Mouse (Mus musculus): ENCODE results near the gene Gng10. TPM values are rescaled to one million over a fixed set of nuclear protein-coding genes. Genes with fewer than 3 reads are reported as not detected.

Gng10 gene
- polyA plus RNA-seq (2017; shearing (Covaris generic)), result 134 TPM

GRCm38 (mm10) chr4:59034918-59035785, at the start of gene Gng10:
Gene Gng10, plus strand, starts transcription at chr4:59035088.

GRCm38 (mm10) chr4:58986540-58987190, 48.2 kb upstream of the Gng10 start, which contains the start of gene Ptgr1:
Gene Ptgr1, minus strand, starts transcription at chr4:58987119.

GRCm38 (mm10) chr4:58994762-58995161, 40.1 kb upstream of the Gng10 start, which contains the start of gene Dnajc25:
Gene Dnajc25, plus strand, starts transcription at chr4:58995062.

GRCm38 (mm10) chr4:59002948-59003805, 31.7 kb upstream of the Gng10 start, which contains the start of gene Gm20503:
Gene Gm20503, plus strand, starts transcription at chr4:59003210.

Other genes with a start within 250 kb of the Gng10 start
- gene Olfr267, start 247.4 kb upstream of the Gng10 start, polyA plus RNA-seq (2017; shearing (Covaris generic)), result not detected
- 48.0 TPM for gene Ecpas, start 122.3 kb upstream of the Gng10 start, polyA plus RNA-seq (2017; shearing (Covaris generic))
- gene Zkscan16, start 91.5 kb upstream of the Gng10 start, polyA plus RNA-seq (2017; shearing (Covaris generic)), result not detected
- 0.46 TPM for gene Ptgr1, start 48.0 kb upstream of the Gng10 start, polyA plus RNA-seq (2017; shearing (Covaris generic))
- gene Dnajc25, start 40.0 kb upstream of the Gng10 start, polyA plus RNA-seq (2017; shearing (Covaris generic)), result 0.63 TPM
- not detected for gene Gm20503, start 31.9 kb upstream of the Gng10 start, polyA plus RNA-seq (2017; shearing (Covaris generic))
- gene AI481877, start 103.9 kb downstream of the Gng10 start, polyA plus RNA-seq (2017; shearing (Covaris generic)), result not detected
- gene Ugcg, start 154.2 kb downstream of the Gng10 start, polyA plus RNA-seq (2017; shearing (Covaris generic)), result 14.9 TPM

Data from inflammation-experienced regulatory T-cells, adult 16 weeks (primary cell).